ENCODE assay signal across 8 mouse cellular contexts in the genomic region with DNA sequence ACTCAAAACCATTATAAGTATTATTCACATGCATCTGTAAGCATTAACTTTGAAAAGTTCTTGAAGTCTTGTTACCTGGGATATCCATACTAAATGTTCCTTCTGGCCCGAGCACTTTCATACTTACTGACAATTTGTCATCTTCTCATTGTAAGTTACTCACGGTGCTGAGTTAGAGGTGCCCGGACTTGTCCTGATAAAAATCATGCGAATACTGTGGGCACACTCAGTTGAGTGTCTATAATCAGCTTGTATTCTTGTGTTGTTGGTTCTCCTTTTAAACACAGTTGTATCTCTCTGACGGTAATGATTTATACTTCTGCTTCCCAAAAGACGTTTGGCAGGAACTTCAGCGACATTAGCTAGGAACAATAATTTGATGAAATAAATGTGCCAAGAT. TPM values are rescaled to one million over a fixed set of nuclear protein-coding genes. Genes with fewer than 3 reads are reported as not detected.
DNase-seq lines count a peak whose midpoint lies in the region; ATAC-seq lines count a peak whose summit lies in the region.

No protein-coding gene starts in this region.

- H3K4me1 ChIP-seq in limb, embryonic 15.5 days = peaks cover 7% of the 10 kb centered on the region; the same call in 1 of the 2 replicates

- H3K4me2 ChIP-seq in limb, embryonic 15.5 days = peak overlapping the region; percentile 49

- H3K9ac ChIP-seq in limb, embryonic 15.5 days = no peak overlapping the region

- ATAC-seq in limb, embryonic 15.5 days (ENCODE audit: insufficient number of reproducible peaks, low FRiP score, low TSS enrichment, low read depth) = no peak
- no peak for ATAC-seq in erythroid progenitor cell, adult 5-6 weeks (replicated peaks; ENCODE audit: low FRiP score, poor library complexity, severe bottlenecking)

- WGBS in limb, embryonic 15.5 days = 53% methylated on average over 7 of the region's 7 CpGs

- H3K9me3 ChIP-seq in limb, embryonic 15.5 days = no peaks in the 10 kb centered on the region

- peak overlapping the region; percentile 55; the same call in 1 of the 2 replicates for H3K4me3 ChIP-seq in limb, embryonic 15.5 days

- H3K27ac ChIP-seq in limb, embryonic 15.5 days = no peak overlapping the region

- peak; percentile 6 to 68 for DNase-seq in adrenal gland, adult (ENCODE audit: inconsistent age in 2 of 2, low spot score in 1 of 2)
- no peak for DNase-seq in adrenal gland, postnatal 36 days
- peak; percentile 6 for DNase-seq in urinary bladder, postnatal 14 days (ENCODE audit: low spot score)
- DNase-seq in urinary bladder, postnatal 10 days (ENCODE audit: low spot score) = no peak
- DNase-seq in thymus, postnatal 4 days = no peak
- no peak for DNase-seq in layer of hippocampus, adult 8-10 months (ENCODE audit: low spot score in 2 of 2)

- H3K36me3 ChIP-seq in limb, embryonic 15.5 days = no peaks in the 10 kb centered on the region

- H3K27me3 ChIP-seq in limb, embryonic 15.5 days = no peaks in the 10 kb centered on the region

RNA-seq across cellular contexts. Expression of a gene that starts 0.8 kb away (rescaled TPM):
- total RNA-seq in adrenal gland, postnatal 36 days (2021) = 10 to 100 TPM; 41.3 to 45.1 TPM
- 130 and 146 TPM in 2 replicates for polyA plus RNA-seq in limb, embryonic 15.5 days (2015; fragmentation: Nextera tagmentation; extraction: Ambion mirVana)
- 10 to 100 TPM; 40.4 to 45.2 (median 42.0) TPM for total RNA-seq in layer of hippocampus, adult 8-10 months (2022)
- total RNA-seq in erythroid progenitor cell, adult 5-6 weeks (2015; ENCODE audit: low replicate concordance) = 5.8 and 7.1 TPM in 2 replicates
- 0.30 and 13.1 TPM in 2 replicates for total RNA-seq in erythroid progenitor cell, adult 5-6 weeks (2017; ENCODE audit: low replicate concordance)

RNA-seq across cellular contexts. Expression of a gene that starts 32.3 kb away (rescaled TPM):
- total RNA-seq in adrenal gland, postnatal 36 days (2021) = under 1 TPM; 0.56 to 0.82 TPM
- 4.0 and 6.2 TPM in 2 replicates for polyA plus RNA-seq in limb, embryonic 15.5 days (2015; fragmentation: Nextera tagmentation; extraction: Ambion mirVana)
- total RNA-seq in layer of hippocampus, adult 8-10 months (2022) = 10 to 100 TPM; 34.9 to 43.6 (median 39.3) TPM
- total RNA-seq in erythroid progenitor cell, adult 5-6 weeks (2015; ENCODE audit: low replicate concordance) = not detected in 2 replicates
- total RNA-seq in erythroid progenitor cell, adult 5-6 weeks (2017; ENCODE audit: low replicate concordance) = not detected in 2 replicates

Comparison
In these comparisons a context has a peak if more than half of its experiments do, and no peak if none do; other contexts are left out.
1. DNase-seq: peak in adrenal gland, adult (2 of 2) and urinary bladder, postnatal 14 days (single experiment); none in adrenal gland, postnatal 36 days (0 of 2), urinary bladder, postnatal 10 days (single experiment), thymus, postnatal 4 days (single experiment) and layer of hippocampus, adult 8-10 months (0 of 2).
2. RNA of a gene that starts 32.3 kb away (total RNA-seq): 34.9 to 43.6 TPM in layer of hippocampus, adult 8-10 months; 0.56 to 0.82 TPM in adrenal gland, postnatal 36 days and not detected in erythroid progenitor cell, adult 5-6 weeks; every median in the first group is over 10 times any median in the second.